Mouse (Mus musculus): ENCODE measurements around the gene Gm28048. TPM values are rescaled to one million over a fixed set of nuclear protein-coding genes. Genes with fewer than 3 reads are reported as not detected.

The Gm28048 gene
- polyA plus RNA-seq, 1 experiment = 2.0 TPM

DNA sequence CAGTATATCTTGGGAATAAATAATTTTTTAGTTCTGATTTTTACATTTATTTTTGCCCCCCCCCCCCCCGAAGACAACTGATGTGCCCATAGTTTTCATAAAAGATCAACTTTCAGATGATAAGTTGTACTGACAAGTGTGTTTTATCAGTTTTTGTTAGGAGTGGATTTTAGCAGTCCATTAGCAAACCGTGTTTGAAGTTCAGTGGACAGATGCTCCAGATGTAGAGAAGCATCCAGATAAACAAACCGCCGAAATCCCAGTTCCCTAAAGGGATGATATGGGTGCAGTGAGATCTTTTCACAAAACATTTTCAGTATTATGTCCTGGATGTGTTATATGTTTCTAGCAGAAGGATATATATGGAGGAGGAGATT is 26.9 kb upstream of the Gm28048 start:
- TF ChIP-seq CTCF (IDR thresholded peaks at IDR 0.05; ENCODE audit: borderline replicate concordance, extremely low read depth, insufficient read depth, insufficient read length) = no peak
- DNase-seq (ENCODE audit: low read depth) = no peak

DNA sequence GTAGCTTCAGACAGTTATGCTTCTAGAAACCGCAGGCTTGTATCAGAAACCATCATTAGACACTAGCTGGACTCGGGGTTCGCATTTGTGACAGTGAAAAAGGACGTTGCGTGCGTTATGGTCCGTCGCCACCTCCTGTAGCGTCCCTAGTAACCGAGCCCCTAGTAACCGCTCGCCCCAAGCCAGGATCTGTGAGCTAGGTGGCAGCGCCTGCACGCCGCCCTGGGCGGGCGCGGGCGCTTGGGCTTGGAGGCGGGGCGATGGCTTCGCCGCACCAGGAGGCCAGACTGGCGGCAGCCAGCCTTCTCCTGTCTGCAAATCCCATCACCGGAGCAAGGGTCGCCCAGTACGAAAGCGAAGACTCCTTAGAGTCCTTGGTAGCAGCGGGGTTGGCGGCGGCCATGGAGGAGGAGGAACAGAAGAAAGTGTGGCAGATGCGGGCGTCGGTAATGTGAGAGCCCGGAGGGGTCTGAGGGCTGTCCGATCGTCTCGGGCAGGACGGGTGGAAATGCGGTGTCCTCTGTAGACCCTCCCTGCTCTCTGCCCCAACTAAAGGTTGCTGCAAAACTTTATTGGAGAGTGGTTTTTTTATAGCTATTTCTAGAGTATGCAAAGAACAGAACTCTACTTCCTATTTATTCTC is 26.4 kb upstream of the Gm28048 start:
- no peak for TF ChIP-seq CTCF (IDR thresholded peaks at IDR 0.05; ENCODE audit: borderline replicate concordance, extremely low read depth, insufficient read depth, insufficient read length)
- peak; percentile 53; the same call in 1 of the 2 replicates for TF ChIP-seq POLR2A (IDR thresholded peaks at IDR 0.05; ENCODE audit: borderline replicate concordance, extremely low read depth, insufficient read depth, insufficient read length, poor library complexity, severe bottlenecking)
- peak; percentile 96 for DNase-seq (ENCODE audit: low read depth)

DNA sequence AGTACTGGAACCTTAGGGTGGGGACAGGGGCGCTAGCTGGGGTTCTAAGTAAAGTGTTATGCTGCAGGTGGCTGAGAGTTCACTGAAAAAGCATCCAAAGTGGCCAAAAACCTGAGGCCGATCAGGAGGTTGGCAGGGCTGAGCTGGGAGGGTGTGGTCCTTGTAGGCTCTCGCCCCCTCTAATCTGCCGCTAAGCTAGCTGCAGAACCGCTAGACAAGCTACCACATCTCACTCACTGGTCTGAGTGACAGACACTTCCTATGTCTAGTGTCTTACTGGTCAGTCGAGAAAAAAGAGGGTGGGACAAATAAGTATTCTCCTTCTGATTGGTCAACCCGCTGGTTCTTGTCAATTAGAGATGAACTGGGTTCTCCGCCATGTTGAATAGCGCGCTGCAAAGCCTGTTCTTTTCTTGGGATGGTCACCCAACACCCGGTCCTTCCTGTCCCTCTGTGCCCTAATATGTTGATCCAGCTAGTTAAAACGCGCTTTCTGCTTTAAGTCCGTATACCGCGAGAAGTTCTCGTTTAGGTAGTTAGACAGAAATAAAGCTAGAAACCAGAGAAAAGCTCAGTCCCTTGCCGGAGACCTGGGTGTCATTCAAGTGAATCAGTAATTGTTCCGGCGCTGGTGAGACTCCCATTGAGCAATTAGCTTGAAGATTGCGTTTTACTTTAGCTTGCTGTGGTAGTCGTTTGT is 25.7 kb upstream of the Gm28048 start, which contains the start of gene Fam161a:
Gene Fam161a (plus strand): TSS at position 51 of the 700 bp plus-strand sequence.
- TF ChIP-seq POLR2A (IDR thresholded peaks at IDR 0.05; ENCODE audit: borderline replicate concordance, extremely low read depth, insufficient read depth, insufficient read length, poor library complexity, severe bottlenecking) (peak; percentile 22; the same call in 1 of the 2 replicates), CTCF (IDR thresholded peaks at IDR 0.05; ENCODE audit: borderline replicate concordance, extremely low read depth, insufficient read depth, insufficient read length) (no peak)
- peak; percentile 98 for DNase-seq (ENCODE audit: low read depth)

DNA sequence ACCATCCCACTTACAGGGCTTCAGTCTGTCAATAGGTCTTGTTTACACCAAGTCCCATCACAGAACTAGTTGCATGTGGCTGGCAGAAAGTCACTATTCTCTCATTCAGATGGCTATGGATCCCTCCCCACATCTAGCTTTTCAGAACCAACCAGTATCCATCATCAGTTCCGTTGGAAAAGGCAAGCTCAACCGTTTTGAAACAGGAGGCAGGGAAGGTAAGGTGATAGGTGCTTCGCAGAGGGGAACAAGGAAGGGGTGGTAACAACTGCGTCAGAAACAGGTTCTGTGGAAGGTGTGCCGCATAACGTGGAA is 25.2 kb upstream of the Gm28048 start:
- no peak for DNase-seq (ENCODE audit: low read depth)
- TF ChIP-seq POLR2A (IDR thresholded peaks at IDR 0.05; ENCODE audit: borderline replicate concordance, extremely low read depth, insufficient read depth, insufficient read length, poor library complexity, severe bottlenecking) = no peak
- no peak for TF ChIP-seq CTCF (IDR thresholded peaks at IDR 0.05; ENCODE audit: borderline replicate concordance, extremely low read depth, insufficient read depth, insufficient read length)

DNA sequence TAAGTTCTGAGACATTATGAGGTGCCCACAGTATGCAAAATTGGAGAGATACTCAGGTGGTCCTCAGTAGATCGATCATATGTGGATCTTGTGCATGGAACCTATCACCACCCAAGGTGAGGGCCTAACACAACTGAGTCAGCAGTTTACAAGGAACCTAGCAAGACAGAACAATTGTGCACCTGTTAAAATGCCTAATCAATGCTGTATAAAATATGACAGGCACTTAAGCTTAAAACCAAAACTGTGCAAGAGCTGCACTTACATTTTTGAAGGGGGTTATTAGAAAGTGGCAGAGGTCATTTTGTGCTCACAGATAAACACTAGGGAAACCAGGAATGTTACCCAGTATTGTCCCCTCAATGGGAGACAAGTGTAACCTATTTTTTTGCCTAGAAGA is 23.4 kb upstream of the Gm28048 start:
- DNase-seq (ENCODE audit: low read depth) = no peak
- TF ChIP-seq CTCF (IDR thresholded peaks at IDR 0.05; ENCODE audit: borderline replicate concordance, extremely low read depth, insufficient read depth, insufficient read length) = no peak
- TF ChIP-seq POLR2A (IDR thresholded peaks at IDR 0.05; ENCODE audit: borderline replicate concordance, extremely low read depth, insufficient read depth, insufficient read length, poor library complexity, severe bottlenecking) = no peak

DNA sequence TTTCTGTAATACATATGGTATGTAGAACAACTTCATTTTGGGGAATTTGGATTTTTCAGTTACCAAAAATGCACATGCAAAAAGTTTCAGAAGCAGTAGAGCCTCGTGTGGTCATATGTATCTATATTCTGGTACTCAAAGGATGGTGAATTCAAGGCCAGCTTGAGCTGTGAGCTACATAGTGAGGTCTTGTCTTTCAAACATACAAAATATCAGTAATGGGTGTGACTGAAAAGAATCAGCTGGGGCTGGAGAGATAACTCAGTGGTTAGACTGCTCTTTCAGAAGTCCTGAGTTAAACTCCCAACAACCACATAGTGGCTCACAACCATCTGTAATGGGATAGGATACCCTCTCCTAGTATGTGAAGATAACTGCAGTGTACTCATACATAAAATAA is 16.4 kb upstream of the Gm28048 start:
- TF ChIP-seq POLR2A (IDR thresholded peaks at IDR 0.05; ENCODE audit: borderline replicate concordance, extremely low read depth, insufficient read depth, insufficient read length, poor library complexity, severe bottlenecking) = no peak
- TF ChIP-seq CTCF (IDR thresholded peaks at IDR 0.05; ENCODE audit: borderline replicate concordance, extremely low read depth, insufficient read depth, insufficient read length) = no peak
- DNase-seq (ENCODE audit: low read depth) = no peak

DNA sequence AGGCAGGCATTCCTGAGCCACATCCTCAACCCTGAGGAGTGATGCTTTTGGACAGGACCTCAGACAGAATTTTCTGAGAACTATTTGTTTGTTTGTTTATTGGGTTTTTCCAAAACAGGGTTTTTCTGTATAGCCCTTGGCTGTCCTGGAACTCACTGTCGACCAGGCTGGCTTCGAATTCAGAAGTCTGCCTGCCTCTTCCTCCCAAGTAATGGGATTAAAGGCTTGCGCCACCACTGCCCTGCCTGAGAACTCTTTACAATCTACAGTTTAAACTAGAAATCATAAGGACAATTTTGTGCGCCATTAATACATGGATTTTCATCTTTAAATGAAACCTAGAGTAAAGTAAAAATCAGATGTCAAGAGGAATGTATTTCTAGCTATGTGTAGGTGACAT is 13.6 kb upstream of the Gm28048 start:
- DNase-seq (ENCODE audit: low read depth) = no peak
- TF ChIP-seq POLR2A (IDR thresholded peaks at IDR 0.05; ENCODE audit: borderline replicate concordance, extremely low read depth, insufficient read depth, insufficient read length, poor library complexity, severe bottlenecking) (no peak), CTCF (IDR thresholded peaks at IDR 0.05; ENCODE audit: borderline replicate concordance, extremely low read depth, insufficient read depth, insufficient read length) (no peak)

DNA sequence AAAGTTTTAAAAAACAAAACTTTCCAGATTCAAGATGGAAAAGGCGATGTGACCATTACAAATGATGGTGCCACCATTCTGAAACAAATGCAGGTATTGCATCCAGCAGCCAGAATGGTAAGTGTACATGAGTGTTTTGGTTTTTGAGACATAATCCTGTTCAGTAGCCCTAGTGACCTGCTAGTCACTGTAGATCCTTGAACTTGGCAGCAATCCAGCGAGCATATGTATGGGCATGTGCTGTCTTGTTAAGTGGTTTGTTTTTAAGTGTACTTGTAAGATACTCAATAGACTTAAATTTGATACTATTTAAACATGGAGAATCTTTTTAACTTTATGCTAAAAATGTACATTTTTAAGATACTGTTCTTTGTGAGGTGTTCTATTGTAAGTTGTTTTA is 12.4 kb upstream of the Gm28048 start:
- TF ChIP-seq CTCF (IDR thresholded peaks at IDR 0.05; ENCODE audit: borderline replicate concordance, extremely low read depth, insufficient read depth, insufficient read length) (no peak), POLR2A (IDR thresholded peaks at IDR 0.05; ENCODE audit: borderline replicate concordance, extremely low read depth, insufficient read depth, insufficient read length, poor library complexity, severe bottlenecking) (no peak)
- peak; percentile 37 for DNase-seq (ENCODE audit: low read depth)

DNA sequence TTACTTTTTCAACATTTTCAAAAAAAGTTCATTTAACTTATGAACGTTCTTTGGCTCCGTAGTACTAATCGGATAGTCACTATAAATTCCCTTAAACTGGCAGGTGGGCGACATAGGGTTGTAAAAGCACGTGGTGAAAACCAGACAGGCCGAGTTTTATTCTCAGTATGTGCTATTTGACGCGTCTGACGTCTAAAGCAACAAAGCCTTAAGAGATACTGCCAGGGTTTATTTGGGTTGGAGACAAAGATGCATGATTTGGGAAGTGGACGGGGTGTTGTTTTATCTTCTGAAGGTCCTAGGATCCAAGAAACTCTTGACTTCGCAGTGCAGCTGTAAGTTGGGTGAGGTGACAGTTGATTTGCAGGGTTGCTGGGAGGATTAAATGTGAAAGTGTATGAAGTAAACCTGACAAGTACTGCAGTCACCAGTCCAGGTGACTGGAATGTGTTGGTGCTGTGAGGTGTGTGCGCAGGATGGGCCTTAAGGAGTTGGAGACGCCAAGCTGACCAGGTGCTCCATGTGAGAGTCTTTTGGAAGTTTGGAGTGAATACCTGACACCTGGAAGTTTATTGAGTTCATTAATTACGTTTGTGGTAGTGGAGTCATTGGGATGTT is 9.4 kb upstream of the Gm28048 start:
- DNase-seq (ENCODE audit: low read depth) = no peak
- TF ChIP-seq CTCF (IDR thresholded peaks at IDR 0.05; ENCODE audit: borderline replicate concordance, extremely low read depth, insufficient read depth, insufficient read length) (no peak), POLR2A (IDR thresholded peaks at IDR 0.05; ENCODE audit: borderline replicate concordance, extremely low read depth, insufficient read depth, insufficient read length, poor library complexity, severe bottlenecking) (no peak)

DNA sequence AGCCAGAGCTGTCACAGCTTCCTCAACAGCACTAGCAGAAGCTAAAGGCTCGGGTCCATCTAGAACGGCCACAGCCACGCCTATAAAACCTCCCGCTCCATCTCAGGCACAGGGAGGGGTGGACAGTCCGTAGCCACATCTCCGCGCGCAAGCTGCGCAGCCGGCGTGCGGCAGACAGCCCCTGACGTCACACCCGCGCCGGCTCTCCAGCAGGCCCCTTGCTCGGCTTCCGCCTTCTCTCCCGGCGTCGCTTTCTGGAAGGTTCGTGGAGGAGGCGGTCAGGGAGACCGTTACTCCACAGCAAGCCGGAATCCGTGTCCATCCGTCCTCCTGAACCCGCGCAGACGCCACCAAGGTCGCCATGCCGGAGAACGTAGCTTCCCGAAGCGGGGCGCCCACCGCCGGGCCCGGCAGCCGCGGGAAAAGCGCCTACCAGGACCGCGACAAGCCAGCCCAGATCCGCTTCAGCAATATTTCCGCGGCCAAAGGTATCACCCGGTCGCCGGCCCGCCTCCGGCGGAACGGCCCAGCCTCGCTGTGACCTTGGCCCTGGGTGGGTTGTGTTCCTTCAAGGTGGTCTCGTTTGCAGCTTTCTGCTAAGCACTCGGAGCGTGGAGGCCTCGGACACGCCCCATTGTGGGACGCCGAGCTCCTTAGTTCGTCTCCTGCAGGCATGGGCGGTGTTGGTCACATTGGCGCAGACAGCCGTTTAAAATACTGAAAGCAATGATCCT is 8.7 kb upstream of the Gm28048 start, which contains the start of gene Cct4:
Gene Cct4 (plus strand): TSS at position 127 of the 734 bp plus-strand sequence.
- TF ChIP-seq POLR2A (IDR thresholded peaks at IDR 0.05; ENCODE audit: borderline replicate concordance, extremely low read depth, insufficient read depth, insufficient read length, poor library complexity, severe bottlenecking) = peak; percentile 87
- no peak for TF ChIP-seq CTCF (IDR thresholded peaks at IDR 0.05; ENCODE audit: borderline replicate concordance, extremely low read depth, insufficient read depth, insufficient read length)
- peak; percentile 98 for DNase-seq (ENCODE audit: low read depth)

DNA sequence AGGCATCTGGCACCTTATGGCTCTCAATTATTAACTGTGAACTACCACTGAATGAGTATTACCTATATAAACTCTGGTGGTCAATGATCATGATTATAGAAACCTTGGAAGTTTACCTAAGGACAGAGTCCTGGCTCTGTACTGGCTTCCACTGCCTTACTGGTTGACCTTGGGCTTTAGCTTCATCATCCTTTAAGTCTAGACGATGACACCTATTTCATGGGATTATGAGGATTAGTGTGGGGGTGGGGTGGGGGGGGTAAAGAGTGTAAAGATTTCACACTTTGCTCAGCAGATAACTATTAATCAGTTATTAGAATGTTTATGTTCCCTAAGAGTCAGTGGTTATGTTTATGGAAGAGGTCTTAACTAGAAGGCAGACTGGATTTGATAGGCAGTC is 7.9 kb upstream of the Gm28048 start:
- TF ChIP-seq POLR2A (IDR thresholded peaks at IDR 0.05; ENCODE audit: borderline replicate concordance, extremely low read depth, insufficient read depth, insufficient read length, poor library complexity, severe bottlenecking) (no peak), CTCF (IDR thresholded peaks at IDR 0.05; ENCODE audit: borderline replicate concordance, extremely low read depth, insufficient read depth, insufficient read length) (no peak)
- DNase-seq (ENCODE audit: low read depth) = no peak
